In genomic region chr9:28624870-28625269, GRCm38 (mm10) we compare ENCODE assay signal across 18 mouse cellular contexts.
DNase-seq lines count a peak whose midpoint lies in the region; ATAC-seq and TF ChIP-seq lines count a peak whose summit lies in the region.
"Had no signal": no experiment of that assay in that cellular context is flagged by ENCODE, and none has a peak within 500 bp of the region (broad histone marks: within the 10 kb centered on the region; RNA-seq: fewer than 3 reads in every experiment).

No protein-coding gene starts in this region.

- 0 out of 2 replicates have a peak, but pooled peaks cover 4% of the 10 kb centered on the region for H3K4me1 ChIP-seq in embryonic facial prominence, embryonic 14.5 days (ENCODE audit: control insufficient read depth, insufficient read depth, low read length)
- peaks cover 15% of the 10 kb centered on the region for H3K4me1 ChIP-seq in midbrain, embryonic 13.5 days (replicated peaks)
- H3K4me1 ChIP-seq: forebrain, embryonic 15.5 days; heart, embryonic 12.5 days; liver, embryonic 13.5 days had no signal

- peak overlapping the region; percentile 28 for H3K4me2 ChIP-seq in embryonic facial prominence, embryonic 14.5 days (ENCODE audit: low read depth, low read length)
- H3K4me2 ChIP-seq in midbrain, embryonic 13.5 days (replicated peaks) = peak overlapping the region; percentile 26; the same call in 1 of the 2 replicates
- H3K4me2 ChIP-seq: forebrain, embryonic 15.5 days; heart, embryonic 12.5 days; liver, embryonic 13.5 days had no signal

- no peak overlapping the region for H3K27ac ChIP-seq in embryonic facial prominence, embryonic 14.5 days (replicated peaks; ENCODE audit: low read depth, low read length)
- 0 out of 2 replicates have a peak overlapping the region, but pooled peaks have one; percentile 4 for H3K27ac ChIP-seq in midbrain, embryonic 13.5 days
- H3K27ac ChIP-seq: forebrain, embryonic 15.5 days; limb, embryonic 10.5 days; liver, embryonic 13.5 days had no signal

- 31% methylated on average over 10 of the region's 10 CpGs for WGBS in embryonic facial prominence, embryonic 14.5 days
- 27% methylated on average over 10 of the region's 10 CpGs for WGBS in midbrain, embryonic 13.5 days

- H3K36me3 ChIP-seq in embryonic facial prominence, embryonic 14.5 days (ENCODE audit: control insufficient read depth, insufficient read depth, low read length) = no peaks in the 10 kb centered on the region
- H3K36me3 ChIP-seq in midbrain, embryonic 13.5 days = no peaks in the 10 kb centered on the region
- H3K36me3 ChIP-seq: forebrain, embryonic 15.5 days; heart, embryonic 12.5 days; limb, embryonic 10.5 days; liver, embryonic 13.5 days had no signal

- no peak for TF ChIP-seq CTCF in brain, embryonic 14.5 days (IDR thresholded peaks at IDR 0.05; ENCODE audit: borderline replicate concordance, extremely low read depth, insufficient read depth, insufficient read length)

- no peak for TF ChIP-seq POLR2A in brain, embryonic 14.5 days (IDR thresholded peaks at IDR 0.05; ENCODE audit: borderline replicate concordance, extremely low read depth, insufficient read depth, insufficient read length, poor library complexity, severe bottlenecking)

- H3K9ac ChIP-seq in embryonic facial prominence, embryonic 14.5 days (ENCODE audit: low read depth, low read length) = no peak overlapping the region
- no peak overlapping the region for H3K9ac ChIP-seq in midbrain, embryonic 13.5 days (replicated peaks)
- H3K9ac ChIP-seq: forebrain, embryonic 15.5 days; heart, embryonic 12.5 days; liver, embryonic 13.5 days had no signal

- peak; percentile 45 for DNase-seq in brain, adult 2 months (ENCODE audit: low read depth, low spot score)
- DNase-seq in brain, embryonic 14.5 days (ENCODE audit: low read depth) = peak; percentile 64
- DNase-seq in embryonic facial prominence, embryonic 14.5 days (ENCODE audit: low spot score) = peak; percentile 39
- DNase-seq in ovary, postnatal 36 days (ENCODE audit: low spot score) = no peak
- no peak for DNase-seq in adrenal gland, adult 8-10 months
- no peak for DNase-seq in B cell, adult 2 months
- DNase-seq: cerebellum, adult 2 months; gastrocnemius, postnatal 25 days; heart, postnatal 4 days; kidney, adult 18-20 months; layer of hippocampus, adult 9-11 months; liver, embryonic 13.5 days; right cerebral cortex, postnatal 25 days had no signal

- no peak overlapping the region for H3K4me3 ChIP-seq in embryonic facial prominence, embryonic 14.5 days (ENCODE audit: low read depth, low read length)
- no peak overlapping the region for H3K4me3 ChIP-seq in midbrain, embryonic 13.5 days (replicated peaks)
- H3K4me3 ChIP-seq: forebrain, embryonic 15.5 days; heart, embryonic 12.5 days; limb, embryonic 10.5 days; liver, embryonic 13.5 days had no signal

- no peaks in the 10 kb centered on the region for H3K27me3 ChIP-seq in embryonic facial prominence, embryonic 14.5 days (replicated peaks; ENCODE audit: control insufficient read depth, insufficient read depth, low read length)
- no peaks in the 10 kb centered on the region for H3K27me3 ChIP-seq in midbrain, embryonic 13.5 days
- H3K27me3 ChIP-seq: forebrain, embryonic 15.5 days; heart, embryonic 12.5 days; liver, embryonic 13.5 days had no signal

- ATAC-seq in embryonic facial prominence, embryonic 14.5 days (ENCODE audit: low read depth) = no peak
- ATAC-seq in midbrain, embryonic 13.5 days = 0 out of 2 replicates have a peak, but pooled peaks have one; percentile 24
- ATAC-seq: forebrain, embryonic 15.5 days; lung, postnatal 0 days had no signal

- H3K9me3 ChIP-seq in embryonic facial prominence, embryonic 14.5 days (ENCODE audit: control insufficient read depth, low read length) = no peaks in the 10 kb centered on the region
- H3K9me3 ChIP-seq in midbrain, embryonic 13.5 days = no peaks in the 10 kb centered on the region
- H3K9me3 ChIP-seq: forebrain, embryonic 15.5 days; heart, embryonic 12.5 days; limb, embryonic 10.5 days; liver, embryonic 13.5 days had no signal

Comparison
In these comparisons a context has a peak if more than half of its experiments do, and no peak if none do; other contexts are left out.
1. DNase-seq: peak in brain, adult 2 months (single experiment), brain, embryonic 14.5 days (single experiment) and embryonic facial prominence, embryonic 14.5 days (single experiment); none in ovary, postnatal 36 days (single experiment), adrenal gland, adult 8-10 months (single experiment) and B cell, adult 2 months (0 of 2).